Mouse (Mus musculus): ENCODE measurements around the gene Sohlh2.

The Sohlh2 gene

GRCm38 (mm10) chr3:55207665-55208064 lies 25.8 kb downstream of the Sohlh2 start:
- no peak for DNase-seq (ENCODE audit: low read depth)

- DNase-seq (ENCODE audit: low read depth): no peak
These were observed 30.4 kb downstream of the Sohlh2 start for GRCm38 (mm10) chr3:55212254-55212653.

GRCm38 (mm10) chr3:55213785-55214184 lies 32.0 kb downstream of the Sohlh2 start:
- DNase-seq (ENCODE audit: low read depth): no peak

GRCm38 (mm10) chr3:55214413-55214812 lies 32.6 kb downstream of the Sohlh2 start:
- no peak for DNase-seq (ENCODE audit: low read depth)

- no peak for DNase-seq (ENCODE audit: low read depth)
These were observed 40.7 kb downstream of the Sohlh2 start for GRCm38 (mm10) chr3:55222502-55222901.

GRCm38 (mm10) chr3:55223862-55224261 lies 42.0 kb downstream of the Sohlh2 start:
- no peak for DNase-seq (ENCODE audit: low read depth)

- DNase-seq (ENCODE audit: low read depth): peak; percentile 4
These were observed 44.8 kb downstream of the Sohlh2 start for GRCm38 (mm10) chr3:55226501-55227213.

- DNase-seq (ENCODE audit: low read depth): no peak
These were observed 45.4 kb downstream of the Sohlh2 start for GRCm38 (mm10) chr3:55227214-55227581.

- DNase-seq (ENCODE audit: low read depth): no peak
These were observed 60.0 kb downstream of the Sohlh2 start, which contains the start of gene Dclk1 for GRCm38 (mm10) chr3:55241730-55242421. TSS of gene Dclk1 (plus strand) at chr3:55242364.

- DNase-seq (ENCODE audit: low read depth): no peak
These were observed 60.7 kb downstream of the Sohlh2 start for GRCm38 (mm10) chr3:55242422-55243055.

- no peak for DNase-seq (ENCODE audit: low read depth)
These were observed 61.2 kb downstream of the Sohlh2 start for GRCm38 (mm10) chr3:55243056-55243471.

GRCm38 (mm10) chr3:55244087-55244486 lies 62.3 kb downstream of the Sohlh2 start:
- no peak for DNase-seq (ENCODE audit: low read depth)

- no peak for DNase-seq (ENCODE audit: low read depth)
These were observed 64.9 kb downstream of the Sohlh2 start for GRCm38 (mm10) chr3:55246618-55247272.

GRCm38 (mm10) chr3:55248048-55248447 lies 66.2 kb downstream of the Sohlh2 start:
- no peak for DNase-seq (ENCODE audit: low read depth)

- DNase-seq (ENCODE audit: low read depth): no peak
These were observed 66.7 kb downstream of the Sohlh2 start for GRCm38 (mm10) chr3:55248508-55248907.

- DNase-seq (ENCODE audit: low read depth): no peak
These were observed 68.8 kb downstream of the Sohlh2 start for GRCm38 (mm10) chr3:55250631-55251030.
